25 mouse cellular contexts compared by ENCODE assay signal in genomic region chr5:111910514-111910913, GRCm38 (mm10).
"Had no signal": no experiment of that assay in that cellular context is flagged by ENCODE, and none has a peak within 500 bp of the region (broad histone marks: within the 10 kb centered on the region; RNA-seq: fewer than 3 reads in every experiment).

No protein-coding gene starts in this region.

- H3K27me3 ChIP-seq: hindbrain, embryonic 15.5 days; liver, embryonic 13.5 days had no signal

- ATAC-seq: hindbrain, postnatal 0 days had no signal

- H3K4me3 ChIP-seq: heart, adult 2 months; heart, embryonic 13.5 days; heart, embryonic 15.5 days; hindbrain, embryonic 13.5 days; hindbrain, embryonic 15.5 days; kidney, embryonic 15.5 days; left cerebral cortex, adult 2 months; limb, embryonic 10.5 days; limb, embryonic 12.5 days; liver, embryonic 13.5 days had no signal

- H3K4me1 ChIP-seq: heart, embryonic 13.5 days; heart, embryonic 15.5 days; limb, embryonic 10.5 days; liver, embryonic 13.5 days had no signal

- H3K4me2 ChIP-seq: heart, embryonic 11.5 days; heart, embryonic 13.5 days; heart, embryonic 15.5 days; hindbrain, embryonic 13.5 days; hindbrain, embryonic 15.5 days; kidney, embryonic 15.5 days; limb, embryonic 12.5 days; liver, embryonic 11.5 days; liver, embryonic 13.5 days had no signal

- DNase-seq: gastrocnemius, postnatal 14 days; gastrocnemius, postnatal 36 days; heart, adult 11 months; heart, adult 2 months; heart, postnatal 14 days; heart, postnatal 36 days; kidney, adult 11 months; kidney, adult 2 months; kidney, adult 9 months; kidney, postnatal 14 days; kidney, postnatal 36 days; liver; liver, embryonic 13.5 days had no signal

- H3K9ac ChIP-seq: heart, embryonic 13.5 days; heart, embryonic 15.5 days; hindbrain, embryonic 13.5 days; hindbrain, embryonic 15.5 days; kidney, embryonic 15.5 days; limb, embryonic 12.5 days; liver, embryonic 13.5 days had no signal

- H3K36me3 ChIP-seq: heart, embryonic 13.5 days; heart, embryonic 15.5 days; hindbrain, embryonic 13.5 days; hindbrain, embryonic 15.5 days; kidney, embryonic 15.5 days; limb, embryonic 10.5 days; limb, embryonic 12.5 days; liver, embryonic 13.5 days had no signal

- H3K27ac ChIP-seq: heart, adult 2 months; heart, embryonic 13.5 days; heart, embryonic 15.5 days; hindbrain, embryonic 13.5 days; hindbrain, embryonic 15.5 days; hindbrain, postnatal 0 days; kidney, embryonic 15.5 days; kidney, postnatal 0 days; left cerebral cortex, adult 2 months; limb, embryonic 10.5 days; limb, embryonic 12.5 days; liver, embryonic 13.5 days had no signal

- H3K9me3 ChIP-seq: heart, embryonic 15.5 days; hindbrain, embryonic 13.5 days; hindbrain, embryonic 15.5 days; kidney, embryonic 15.5 days; limb, embryonic 10.5 days; limb, embryonic 12.5 days; liver, embryonic 13.5 days had no signal
